Mouse (Mus musculus): ENCODE measurements around the gene Vmn2r117. TPM values are rescaled to one million over a fixed set of nuclear protein-coding genes. Genes with fewer than 3 reads are reported as not detected.

Vmn2r117 gene
- polyA plus RNA-seq (2012; rRNA removed): not detected in 2 replicates

GRCm38 (mm10) chr17:23479599-23479998 is at the start of gene Vmn2r117:
Gene Vmn2r117 (minus strand): TSS chr17:23479699.

Other genes with a start within 250 kb of the Vmn2r117 start
- not detected in 2 replicates for gene Vmn2r114, start 167.2 kb downstream of the Vmn2r117 start, polyA plus RNA-seq (2012; rRNA removed)
- gene Vmn2r115, start 136.0 kb downstream of the Vmn2r117 start, polyA plus RNA-seq (2012; rRNA removed): not detected in 2 replicates
- not detected in 2 replicates for gene Vmn2r116, start 95.1 kb downstream of the Vmn2r117 start, polyA plus RNA-seq (2012; rRNA removed)
- 3.4 and 3.7 TPM in 2 replicates for gene Zfp213, start 84.5 kb upstream of the Vmn2r117 start, polyA plus RNA-seq (2012; rRNA removed)
- 2.8 and 3.6 TPM in 2 replicates for gene Zfp13, start 119.8 kb upstream of the Vmn2r117 start, polyA plus RNA-seq (2012; rRNA removed)
- gene Zscan10, start 121.2 kb upstream of the Vmn2r117 start, polyA plus RNA-seq (2012; rRNA removed): 0.02 TPM in 1 of 2 replicates, not detected in the other
- 1.1 and 1.3 TPM in 2 replicates for gene Mmp25, start 165.6 kb upstream of the Vmn2r117 start, polyA plus RNA-seq (2012; rRNA removed)
- gene Bicdl2, start 180.8 kb upstream of the Vmn2r117 start, polyA plus RNA-seq (2012; rRNA removed): 0.07 and 0.11 TPM in 2 replicates
- 15.2 and 19.3 TPM in 2 replicates for gene Hcfc1r1, start 193.9 kb upstream of the Vmn2r117 start, polyA plus RNA-seq (2012; rRNA removed)
- 12.8 and 12.9 TPM in 2 replicates for gene Thoc6, start 194.2 kb upstream of the Vmn2r117 start, polyA plus RNA-seq (2012; rRNA removed)
- gene Tnfrsf12a, start 197.8 kb upstream of the Vmn2r117 start, polyA plus RNA-seq (2012; rRNA removed): 4.9 TPM in 2 replicates
- 2.8 and 3.0 TPM in 2 replicates for gene Cldn6, start 199.6 kb upstream of the Vmn2r117 start, polyA plus RNA-seq (2012; rRNA removed)
- 0.05 TPM in 2 replicates for gene Cldn9, start 204.3 kb upstream of the Vmn2r117 start, polyA plus RNA-seq (2012; rRNA removed)
- gene 1520401A03Rik, start 243.1 kb upstream of the Vmn2r117 start, polyA plus RNA-seq (2012; rRNA removed): 0.02 and 0.05 TPM in 2 replicates
- gene Pkmyt1, start 246.6 kb upstream of the Vmn2r117 start, polyA plus RNA-seq (2012; rRNA removed): 15.3 and 19.6 TPM in 2 replicates